8 mouse cellular contexts compared by ENCODE assay signal in genomic region chr5:104986706-104987105, GRCm38 (mm10). TPM values are rescaled to one million over a fixed set of nuclear protein-coding genes. Genes with fewer than 3 reads are reported as not detected.
DNase-seq lines count a peak whose midpoint lies in the region; ATAC-seq and TF ChIP-seq lines count a peak whose summit lies in the region.

No protein-coding gene starts in this region.

- no peaks in the 10 kb centered on the region for H3K27me3 ChIP-seq in heart, adult 2 months (ENCODE audit: control insufficient read depth, insufficient read depth, low read length)
- no peaks in the 10 kb centered on the region for H3K27me3 ChIP-seq in heart, embryonic 11.5 days (ENCODE audit: control insufficient read depth, insufficient read depth, low read length)
- no peaks in the 10 kb centered on the region for H3K27me3 ChIP-seq in intestine, embryonic 16.5 days (replicated peaks; ENCODE audit: control insufficient read depth, insufficient read depth, low read length)

- H3K9ac ChIP-seq in heart, adult 2 months (ENCODE audit: low read depth, low read length), result no peak overlapping the region
- no peak overlapping the region for H3K9ac ChIP-seq in heart, embryonic 11.5 days (ENCODE audit: low read depth, low read length)
- no peak overlapping the region for H3K9ac ChIP-seq in intestine, embryonic 16.5 days (ENCODE audit: low read depth, low read length)

- DNase-seq in heart, adult 2 months, result no peak
- peak; percentile 82 for DNase-seq in thymus, postnatal 0 days (ENCODE audit: low spot score)
- DNase-seq in thymus, postnatal 36 days, result no peak
- peak; percentile 26 for DNase-seq in cerebellum, adult 9-10 months
- DNase-seq in left cerebral cortex, adult 2 months (ENCODE audit: extremely low spot score in 1 of 2, low spot score in 2 of 2), result no peak
- peak; percentile 47 to 84 for DNase-seq in thymus, postnatal 10 days (ENCODE audit: low spot score in 2 of 2)

- TF ChIP-seq CTCF in heart, adult 2 months (IDR thresholded peaks at IDR 0.05), result peak; percentile 94
- peak; percentile 71 for TF ChIP-seq CTCF in left cerebral cortex, adult 2 months (IDR thresholded peaks at IDR 0.05)

- no peak overlapping the region for H3K4me2 ChIP-seq in heart, embryonic 11.5 days
- no peak overlapping the region for H3K4me2 ChIP-seq in intestine, embryonic 16.5 days (ENCODE audit: low read depth, low read length)

- intact Hi-C loops in heart, adult 2 months (cut with DNase I), result loop anchor here (1.0 to 10.0 kb wide), 4 partner anchors 68 to 336 kb away; no protein-coding TSS in a partner anchor
- intact Hi-C loops in left cerebral cortex, adult 2 months (cut with DNase I), result loop anchor here (1.0 kb wide), 1 partner anchor 336 kb away; no protein-coding TSS in a partner anchor

- H3K4me1 ChIP-seq in heart, adult 2 months (ENCODE audit: control insufficient read depth, insufficient read depth, low read length), result peaks cover 7% of the 10 kb centered on the region
- peaks cover 2% of the 10 kb centered on the region; the same call in 1 of the 2 replicates for H3K4me1 ChIP-seq in heart, embryonic 11.5 days (ENCODE audit: control insufficient read depth, insufficient read depth, low read length)
- no peaks in the 10 kb centered on the region for H3K4me1 ChIP-seq in intestine, embryonic 16.5 days (ENCODE audit: control insufficient read depth, insufficient read depth, low read length)

- WGBS in heart, adult 2 months, result 34% methylated on average over 1 of the region's 1 CpGs
- 35% methylated on average over 1 of the region's 1 CpGs for WGBS in heart, embryonic 11.5 days (ENCODE audit: insufficient replicate concordance)
- 56% methylated on average over 1 of the region's 1 CpGs for WGBS in intestine, embryonic 16.5 days

- no peaks in the 10 kb centered on the region for H3K9me3 ChIP-seq in heart, embryonic 11.5 days (replicated peaks; ENCODE audit: control insufficient read depth, low read length)
- no peaks in the 10 kb centered on the region for H3K9me3 ChIP-seq in intestine, embryonic 16.5 days (ENCODE audit: control insufficient read depth, low read length)

- no peaks in the 10 kb centered on the region; the same call in 1 of the 2 replicates for H3K36me3 ChIP-seq in heart, adult 2 months (ENCODE audit: control insufficient read depth, insufficient read depth, low read length)
- no peaks in the 10 kb centered on the region for H3K36me3 ChIP-seq in heart, embryonic 11.5 days (ENCODE audit: control insufficient read depth, insufficient read depth, low read length)
- no peaks in the 10 kb centered on the region for H3K36me3 ChIP-seq in intestine, embryonic 16.5 days (ENCODE audit: control insufficient read depth, insufficient read depth, low read length)

- no peak for TF ChIP-seq POLR2A in heart, adult 2 months (IDR thresholded peaks at IDR 0.05; ENCODE audit: insufficient read depth, low read depth, low read length)

- TF ChIP-seq EP300 in heart, adult 2 months (IDR thresholded peaks at IDR 0.05; ENCODE audit: insufficient read depth, low read depth, low read length), result no peak

- no peak overlapping the region; the same call in 1 of the 2 replicates for H3K27ac ChIP-seq in heart, adult 2 months
- no peak overlapping the region for H3K27ac ChIP-seq in heart, embryonic 11.5 days (ENCODE audit: low read depth, low read length)
- H3K27ac ChIP-seq in left cerebral cortex, adult 2 months, result no peak overlapping the region
- H3K27ac ChIP-seq in intestine, embryonic 16.5 days (ENCODE audit: low read length), result no peak overlapping the region

- H3K4me3 ChIP-seq in heart, adult 2 months, result no peak overlapping the region
- H3K4me3 ChIP-seq in heart, embryonic 11.5 days (ENCODE audit: low read depth, low read length), result no peak overlapping the region
- no peak overlapping the region for H3K4me3 ChIP-seq in left cerebral cortex, adult 2 months
- no peak overlapping the region for H3K4me3 ChIP-seq in intestine, embryonic 16.5 days (ENCODE audit: low read length)

- no peak for ATAC-seq in heart, embryonic 11.5 days (replicated peaks; ENCODE audit: insufficient number of reproducible peaks, low FRiP score, low TSS enrichment)
- ATAC-seq in intestine, embryonic 16.5 days, result no peak

- H3K79me2 ChIP-seq in heart, adult 2 months (replicated peaks; ENCODE audit: control insufficient read depth, insufficient read depth, low read length), result no peaks in the 10 kb centered on the region

RNA-seq across cellular contexts. Expression of gene Abcg3, which starts 4.2 kb away (rescaled TPM):
- under 1 TPM; 0.18 to 0.23 TPM for total RNA-seq in heart, adult 2 months (2021)
- polyA plus RNA-seq in heart, adult 2 months (2012; rRNA removed), result 0.26 and 0.27 TPM in 2 replicates
- polyA plus RNA-seq in heart, embryonic 11.5 days (2014; fragmentation: Nextera tagmentation; extraction: Ambion mirVana), result 0.32 and 0.59 TPM in 2 replicates
- polyA plus RNA-seq in thymus, postnatal 0 days (2015; fragmentation: Nextera tagmentation; extraction: Ambion mirVana), result 41.0 and 43.7 TPM in 2 replicates
- under 1 TPM in 1 of 2 experiments, not detected in 1; 0.21 TPM for total RNA-seq in left cerebral cortex, adult 2 months (2021)
- 3.1 and 3.4 TPM in 2 replicates for polyA plus RNA-seq in intestine, embryonic 16.5 days (2015; fragmentation: Nextera tagmentation; extraction: Ambion mirVana)

Comparison
In these comparisons a context has a peak if more than half of its experiments do, and no peak if none do; other contexts are left out.
1. DNase-seq: peak in thymus, postnatal 0 days (single experiment), cerebellum, adult 9-10 months (single experiment) and thymus, postnatal 10 days (2 of 2); none in heart, adult 2 months (0 of 2), thymus, postnatal 36 days (0 of 2) and left cerebral cortex, adult 2 months (0 of 2).